Mouse (Mus musculus) stomach, postnatal 0 days (tissue): ENCODE data around the gene Samd4.

Experiments
- CTCF ChIP-seq: IDR thresholded peaks from 2 replicates; pipeline ENCODE4 v1.5.1; 2016; ENCODE audit warnings: antibody characterized with exemption, low read depth, mild to moderate bottlenecking, moderate library complexity
- EP300 ChIP-seq: optimal IDR thresholded peaks from 2 replicates; pipeline ENCODE3; 2016; ENCODE audit warnings: antibody characterized with exemption

GRCm38 (mm10) chr14:47138853-47139252, 256.2 kb downstream of the Samd4 start:
- no peak for TF ChIP-seq CTCF
- no peak for TF ChIP-seq EP300
